Mouse (Mus musculus): Measurements from ENCODE around the gene Dok1. TPM values are rescaled to one million over a fixed set of nuclear protein-coding genes. Genes with fewer than 3 reads are reported as not detected.

Gene Dok1
- total and polyA plus RNA-seq, 3 experiments = 18.7 to 22.3 TPM; not detected in 1

GRCm38 (mm10) chr6:83078324-83078858 is 45.1 kb upstream of the Dok1 start (continued):
- TF ChIP-seq JUND (IDR thresholded peaks at IDR 0.05; ENCODE audit: low read depth, low read length) (no peak), KAT2A (conservative IDR thresholded peaks at IDR 0.05; ENCODE audit: low read depth, low read length) (no peak; the same call in 1 of the 2 replicates), TBP (IDR thresholded peaks at IDR 0.05; ENCODE audit: low read depth, low read length) (peak; percentile 70), ELF1 (IDR thresholded peaks at IDR 0.05; ENCODE audit: low read depth, low read length) (peak; percentile 94), CHD2 (IDR thresholded peaks at IDR 0.05; ENCODE audit: low read length) (no peak), RAD21 (IDR thresholded peaks at IDR 0.05; ENCODE audit: low read depth, low read length) (peak; percentile 17), POLR2A (IDR thresholded peaks at IDR 0.05; ENCODE audit: control insufficient read depth in 1 of 2, insufficient read depth in 1 of 2, low read depth in 1 of 2, low read length in 2 of 2, poor library complexity in 1 of 2) (peak in 1 of 2 experiments; percentile 65; a peak in 1 of 4 replicates), MAZ (IDR thresholded peaks at IDR 0.05; ENCODE audit: low read depth, low read length) (peak; percentile 74), TAL1 (IDR thresholded peaks at IDR 0.05; ENCODE audit: low read length) (no peak), ETS1 (IDR thresholded peaks at IDR 0.05; ENCODE audit: low read depth, low read length) (no peak), NRF1 (IDR thresholded peaks at IDR 0.05; ENCODE audit: insufficient read depth, low read depth, low read length, poor library complexity, severe bottlenecking) (peak; percentile 91), NELFE (IDR thresholded peaks at IDR 0.05; ENCODE audit: low read depth, low read length) (peak; percentile 74)

GRCm38 (mm10) chr6:83077630-83078323 is 44.5 kb upstream of the Dok1 start, which contains the start of gene Pcgf1:
TSS of gene Pcgf1 (plus strand) at chr6:83077869.
- peak within 1 kb of the TSS; percentile 78 to 88 for H3K4me3 ChIP-seq (ENCODE audit: control insufficient read depth in 1 of 2, insufficient read depth in 1 of 2, low read depth in 2 of 2, low read length in 2 of 2)
- H3K9ac ChIP-seq (ENCODE audit: control insufficient read depth, low read depth, low read length, poor library complexity, severe bottlenecking) = peak within 1 kb of the TSS; percentile 96
- no peaks in the 10 kb centered on the region for H3K27me3 ChIP-seq (ENCODE audit: control insufficient read depth in 1 of 2, insufficient read depth in 2 of 2, low read length in 2 of 2)
- peaks cover 0 to 9% of the 10 kb centered on the region in 2 experiments; a peak in 2 of 4 replicates for H3K36me3 ChIP-seq (ENCODE audit: control insufficient read depth in 1 of 2, insufficient read depth in 2 of 2, low read length in 2 of 2)
- peak within 1 kb of the TSS; percentile 89 for H3K27ac ChIP-seq (ENCODE audit: control insufficient read depth, low read depth, low read length)
- peak; percentile 57 for DNase-seq (ENCODE audit: low read depth, low spot score)
- peaks cover 0 to 13% of the 10 kb centered on the region in 2 experiments; a peak in 2 of 4 replicates for H3K4me1 ChIP-seq (ENCODE audit: control insufficient read depth in 1 of 2, insufficient read depth in 2 of 2, low read length in 2 of 2)
- peaks cover 11% of the 10 kb centered on the region for H3K79me2 ChIP-seq (ENCODE audit: control insufficient read depth, insufficient read depth, low read length, poor library complexity)
- H3K9me3 ChIP-seq (replicated peaks; ENCODE audit: insufficient read depth, low read length) = no peaks in the 10 kb centered on the region
- TF ChIP-seq TBP (IDR thresholded peaks at IDR 0.05; ENCODE audit: low read depth, low read length) = no peak
- no peak for TF ChIP-seq SMC3 (IDR thresholded peaks at IDR 0.05; ENCODE audit: low read depth, low read length)
- TF ChIP-seq POLR2AphosphoS2 (IDR thresholded peaks at IDR 0.05; ENCODE audit: low read length) = no peak
- no peak; a peak in 1 of 4 replicates for TF ChIP-seq POLR2A (IDR thresholded peaks at IDR 0.05; ENCODE audit: control insufficient read depth in 1 of 2, insufficient read depth in 1 of 2, low read depth in 1 of 2, low read length in 2 of 2, poor library complexity in 1 of 2)
- TF ChIP-seq CHD1 (IDR thresholded peaks at IDR 0.05; ENCODE audit: low read depth, low read length) = no peak
- TF ChIP-seq MAFK (IDR thresholded peaks at IDR 0.05; ENCODE audit: borderline replicate concordance, low read depth, low read length) = no peak
- TF ChIP-seq USF1 (IDR thresholded peaks at IDR 0.05; ENCODE audit: low read depth, low read length) = no peak
- TF ChIP-seq CTCF (IDR thresholded peaks at IDR 0.05 in 2 of 3, conservative IDR thresholded peaks at IDR 0.05 in 1 of 3; ENCODE audit: control insufficient read depth in 1 of 3, insufficient read depth in 1 of 3, low read depth in 2 of 3, low read length in 3 of 3, poor library complexity in 1 of 3, severe bottlenecking in 1 of 3) = no peak
- no peak for TF ChIP-seq RCOR1 (IDR thresholded peaks at IDR 0.05; ENCODE audit: low read depth, low read length)
- no peak; the same call in 1 of the 2 replicates for TF ChIP-seq MAZ (IDR thresholded peaks at IDR 0.05; ENCODE audit: low read depth, low read length)
- no peak for TF ChIP-seq MAX (IDR thresholded peaks at IDR 0.05; ENCODE audit: low read length)
- TF ChIP-seq GABPA (IDR thresholded peaks at IDR 0.05; ENCODE audit: low read depth, low read length) = no peak
- no peak for TF ChIP-seq KAT2A (conservative IDR thresholded peaks at IDR 0.05; ENCODE audit: low read depth, low read length)
- no peak for TF ChIP-seq EP300 (IDR thresholded peaks at IDR 0.05; ENCODE audit: low read depth in 1 of 2, low read length in 2 of 2)
- peak; percentile 78; the same call in 1 of the 2 replicates for TF ChIP-seq UBTF (IDR thresholded peaks at IDR 0.05; ENCODE audit: borderline replicate concordance, insufficient read depth, low read depth, low read length)
- TF ChIP-seq JUND (IDR thresholded peaks at IDR 0.05; ENCODE audit: low read depth, low read length) = no peak
- no peak for TF ChIP-seq GATA1 (IDR thresholded peaks at IDR 0.05; ENCODE audit: low read depth, low read length)
- TF ChIP-seq TAL1 (IDR thresholded peaks at IDR 0.05; ENCODE audit: low read length) = no peak
- no peak for TF ChIP-seq POLR2AphosphoS5 (IDR thresholded peaks at IDR 0.05; ENCODE audit: borderline replicate concordance, low read depth, low read length)
- TF ChIP-seq E2F4 (IDR thresholded peaks at IDR 0.05; ENCODE audit: borderline replicate concordance, low read depth, low read length) = no peak
- no peak for TF ChIP-seq MEF2A (IDR thresholded peaks at IDR 0.05; ENCODE audit: extremely low read depth, insufficient replicate concordance, low read depth, low read length, poor library complexity, severe bottlenecking)
- no peak for TF ChIP-seq ZNF384 (IDR thresholded peaks at IDR 0.05; ENCODE audit: low read depth, low read length)
- TF ChIP-seq MXI1 (IDR thresholded peaks at IDR 0.05; ENCODE audit: low read depth, low read length) = peak; percentile 34; the same call in 1 of the 2 replicates
- TF ChIP-seq BHLHE40 (IDR thresholded peaks at IDR 0.05; ENCODE audit: borderline replicate concordance, low read depth, low read length) = no peak
- no peak for TF ChIP-seq MYC (IDR thresholded peaks at IDR 0.05; ENCODE audit: low read depth, low read length)
- no peak; the same call in 1 of the 2 replicates for TF ChIP-seq NELFE (IDR thresholded peaks at IDR 0.05; ENCODE audit: low read depth, low read length)
- TF ChIP-seq NRF1 (IDR thresholded peaks at IDR 0.05; ENCODE audit: insufficient read depth, low read depth, low read length, poor library complexity, severe bottlenecking) = peak; percentile 25; the same call in 1 of the 2 replicates
